Mouse (Mus musculus) neural tube, embryonic 13.5 days (tissue): ENCODE results near the gene Clec9a. TPM values are rescaled to one million over a fixed set of nuclear protein-coding genes. Genes with fewer than 3 reads are reported as not detected.

Source experiments
- ATAC-seq: fragments of 200-750 bp; cut with Nextera tagmentation; 2 replicates; pipeline ENCODE4 v1.8.0; 2017; ENCODE audit warnings: low read depth, mild to moderate bottlenecking, moderate TSS enrichment, moderate library complexity
- H3K27ac ChIP-seq: fragments of 300-500 bp; sonication (generic); replicated peaks from 2 replicates; pipeline ENCODE4 v1.5.1; 2015; ENCODE audit warnings: moderate library complexity, mild to moderate bottlenecking, inconsistent platforms
- H3K27me3 ChIP-seq: fragments of 300-500 bp; sonication (generic); 2 replicates; pipeline ENCODE4 v1.6.1; 2015; ENCODE audit warnings: mild to moderate bottlenecking, inconsistent platforms
- H3K36me3 ChIP-seq: fragments of 300-500 bp; sonication (generic); 2 replicates; pipeline ENCODE4 v1.6.1; 2015; ENCODE audit warnings: mild to moderate bottlenecking, inconsistent platforms
- H3K4me1 ChIP-seq: fragments of 300-500 bp; sonication (generic); replicated peaks from 2 replicates; pipeline ENCODE4 v1.6.1; 2015; ENCODE audit warnings: inconsistent platforms
- H3K4me2 ChIP-seq: fragments of 300-500 bp; sonication (generic); 2 replicates; pipeline ENCODE4 v1.6.1; 2015; ENCODE audit warnings: inconsistent platforms, mild to moderate bottlenecking, moderate library complexity
- H3K4me3 ChIP-seq: fragments of 300-500 bp; sonication (generic); 2 replicates; pipeline ENCODE4 v1.5.1; 2015; ENCODE audit warnings: mild to moderate bottlenecking, inconsistent platforms
- H3K9ac ChIP-seq: fragments of 300-500 bp; sonication (generic); 2 replicates; pipeline ENCODE4 v1.6.1; 2015; ENCODE audit warnings: moderate library complexity, mild to moderate bottlenecking, inconsistent platforms
- H3K9me3 ChIP-seq: fragments of 300-500 bp; sonication (generic); 2 replicates; pipeline ENCODE4 v1.6.1; 2016; ENCODE audit warnings: inconsistent platforms
- WGBS: fragments of 180-500 bp; shearing (Covaris S2); methylation state at CpG from one replicate; pipeline ENCODE4 v1.1.7; 2015; 5-methylcytosine and 5-hydroxymethylcytosine counted together
- polyA plus RNA-seq: library from polyadenylated mRNA; unstranded; fragments of >200 nt; fragmentation: Nextera tagmentation; extraction: Ambion mirVana; gene quantifications from 2 replicates; pipeline ENCODE4 v1.2.1, GENCODE M21; 2015

The Clec9a gene
- polyA plus RNA-seq: 0.25 and 0.26 TPM in 2 replicates

- H3K27ac ChIP-seq: no peak within 1 kb of the TSS
- WGBS: 86% methylated on average over 2 of the region's 2 CpGs
- no peak for ATAC-seq
- no peaks in the 10 kb centered on the region for H3K9me3 ChIP-seq
- no peak within 1 kb of the TSS for H3K4me2 ChIP-seq
- no peaks in the 10 kb centered on the region for H3K27me3 ChIP-seq
- no peaks in the 10 kb centered on the region for H3K4me1 ChIP-seq
- H3K9ac ChIP-seq: no peak within 1 kb of the TSS
- H3K36me3 ChIP-seq: no peaks in the 10 kb centered on the region
- H3K4me3 ChIP-seq: no peak within 1 kb of the TSS
Measured at GRCm38 (mm10) chr6:129408562-129408961, at the start of gene Clec9a. TSS of gene Clec9a (plus strand) at chr6:129408862.

GRCm38 (mm10) chr6:129359515-129359914 is 49.1 kb upstream of the Clec9a start:
- no peaks in the 10 kb centered on the region for H3K9me3 ChIP-seq
- WGBS: 89% methylated on average over 2 of the region's 2 CpGs
- no peaks in the 10 kb centered on the region for H3K36me3 ChIP-seq
- no peak overlapping the region for H3K9ac ChIP-seq
- no peak for ATAC-seq
- no peaks in the 10 kb centered on the region for H3K27me3 ChIP-seq
- no peak overlapping the region for H3K4me3 ChIP-seq
- H3K27ac ChIP-seq: no peak overlapping the region
- H3K4me1 ChIP-seq: no peaks in the 10 kb centered on the region
- H3K4me2 ChIP-seq: no peak overlapping the region

- no peaks in the 10 kb centered on the region for H3K27me3 ChIP-seq
- H3K9me3 ChIP-seq: no peaks in the 10 kb centered on the region
- H3K4me1 ChIP-seq: no peaks in the 10 kb centered on the region
- 18% methylated on average over 1 of the region's 1 CpGs for WGBS
- no peak overlapping the region for H3K9ac ChIP-seq
- H3K4me2 ChIP-seq: no peak overlapping the region
- ATAC-seq: no peak
- H3K4me3 ChIP-seq: no peak overlapping the region
- no peaks in the 10 kb centered on the region for H3K36me3 ChIP-seq
- no peak overlapping the region for H3K27ac ChIP-seq
Measured at GRCm38 (mm10) chr6:129363942-129364341, 44.7 kb upstream of the Clec9a start.

- H3K9me3 ChIP-seq: no peaks in the 10 kb centered on the region
- no peaks in the 10 kb centered on the region for H3K27me3 ChIP-seq
- H3K9ac ChIP-seq: no peak overlapping the region
- H3K27ac ChIP-seq: no peak overlapping the region
- H3K4me1 ChIP-seq: no peaks in the 10 kb centered on the region
- no peak overlapping the region for H3K4me2 ChIP-seq
- WGBS: 16% methylated on average over 6 of the region's 6 CpGs
- no peaks in the 10 kb centered on the region for H3K36me3 ChIP-seq
- H3K4me3 ChIP-seq: no peak overlapping the region
- ATAC-seq: peak; percentile 67
Measured at GRCm38 (mm10) chr6:129365959-129366359, 42.7 kb upstream of the Clec9a start.

- H3K27ac ChIP-seq: no peak overlapping the region
- no peak overlapping the region for H3K4me3 ChIP-seq
- no peaks in the 10 kb centered on the region for H3K27me3 ChIP-seq
- H3K4me2 ChIP-seq: no peak overlapping the region
- no peaks in the 10 kb centered on the region for H3K36me3 ChIP-seq
- H3K9ac ChIP-seq: no peak overlapping the region
- 74% methylated on average over 7 of the region's 7 CpGs for WGBS
- H3K9me3 ChIP-seq: no peaks in the 10 kb centered on the region
- ATAC-seq: no peak
- H3K4me1 ChIP-seq: no peaks in the 10 kb centered on the region
Measured at GRCm38 (mm10) chr6:129369374-129370132, 39.1 kb upstream of the Clec9a start.

GRCm38 (mm10) chr6:129374937-129375471 is 33.7 kb upstream of the Clec9a start:
- H3K4me1 ChIP-seq: no peaks in the 10 kb centered on the region
- H3K27me3 ChIP-seq: no peaks in the 10 kb centered on the region
- H3K9ac ChIP-seq: no peak overlapping the region
- 0 out of 2 replicates have a peak, but pooled peaks cover 6% of the 10 kb centered on the region for H3K9me3 ChIP-seq
- H3K4me3 ChIP-seq: no peak overlapping the region
- WGBS: 90% methylated on average over 2 of the region's 2 CpGs
- H3K36me3 ChIP-seq: no peaks in the 10 kb centered on the region
- no peak for ATAC-seq
- H3K27ac ChIP-seq: no peak overlapping the region
- no peak overlapping the region for H3K4me2 ChIP-seq

- 65% methylated on average over 4 of the region's 4 CpGs for WGBS
- H3K36me3 ChIP-seq: no peaks in the 10 kb centered on the region
Measured at GRCm38 (mm10) chr6:129380454-129380853, 28.2 kb upstream of the Clec9a start.

GRCm38 (mm10) chr6:129381736-129382135 is 26.9 kb upstream of the Clec9a start:
- ATAC-seq: no peak
- Histone ChIP-seq H3K4me1 (peaks cover 9% of the 10 kb centered on the region), H3K9ac (no peak overlapping the region), H3K27me3 (no peaks in the 10 kb centered on the region), H3K9me3 (no peaks in the 10 kb centered on the region), H3K4me3 (no peak overlapping the region), H3K36me3 (no peaks in the 10 kb centered on the region), H3K27ac (no peak overlapping the region), H3K4me2 (no peak overlapping the region)
- WGBS: 91% methylated on average over 1 of the region's 1 CpGs

More at GRCm38 (mm10) chr6:129380454-129380853, 28.2 kb upstream of the Clec9a start:
- Histone ChIP-seq H3K9me3 (0 out of 2 replicates have a peak, but pooled peaks cover 6% of the 10 kb centered on the region), H3K4me2 (no peak overlapping the region), H3K27me3 (no peaks in the 10 kb centered on the region), H3K4me1 (peaks cover 6% of the 10 kb centered on the region), H3K27ac (no peak overlapping the region), H3K9ac (no peak overlapping the region), H3K4me3 (no peak overlapping the region)
- ATAC-seq: no peak

GRCm38 (mm10) chr6:129383466-129383865 is 25.2 kb upstream of the Clec9a start:
- no peaks in the 10 kb centered on the region for H3K27me3 ChIP-seq
- no peak overlapping the region for H3K4me3 ChIP-seq
- no peaks in the 10 kb centered on the region for H3K9me3 ChIP-seq
- ATAC-seq: no peak
- H3K27ac ChIP-seq: no peak overlapping the region
- H3K9ac ChIP-seq: no peak overlapping the region
- H3K4me2 ChIP-seq: no peak overlapping the region
- no peaks in the 10 kb centered on the region for H3K36me3 ChIP-seq
- H3K4me1 ChIP-seq: peaks cover 9% of the 10 kb centered on the region
- WGBS: 80% methylated on average over 3 of the region's 3 CpGs

- H3K4me2 ChIP-seq: no peak overlapping the region
- no peak overlapping the region for H3K9ac ChIP-seq
- no peaks in the 10 kb centered on the region for H3K9me3 ChIP-seq
- H3K4me3 ChIP-seq: no peak overlapping the region
- H3K27ac ChIP-seq: no peak overlapping the region
- no peaks in the 10 kb centered on the region for H3K27me3 ChIP-seq
- no peak for ATAC-seq
- 50% methylated on average over 4 of the region's 4 CpGs for WGBS
- peaks cover 9% of the 10 kb centered on the region for H3K4me1 ChIP-seq
- H3K36me3 ChIP-seq: no peaks in the 10 kb centered on the region
Measured at GRCm38 (mm10) chr6:129385000-129385399, 23.7 kb upstream of the Clec9a start.

GRCm38 (mm10) chr6:129385774-129386173 is 22.9 kb upstream of the Clec9a start, which contains the start of gene Clec12b:
TSS of gene Clec12b (minus strand) at chr6:129385874.
- Histone ChIP-seq H3K36me3 (no peaks in the 10 kb centered on the region), H3K4me1 (peaks cover 9% of the 10 kb centered on the region), H3K27ac (no peak within 1 kb of the TSS), H3K9me3 (no peaks in the 10 kb centered on the region), H3K27me3 (no peaks in the 10 kb centered on the region), H3K9ac (no peak within 1 kb of the TSS), H3K4me2 (no peak within 1 kb of the TSS), H3K4me3 (no peak within 1 kb of the TSS)
- ATAC-seq: no peak
- WGBS: 75% methylated on average over 2 of the region's 2 CpGs

- H3K27ac ChIP-seq: no peak overlapping the region
- 44% methylated on average over 2 of the region's 2 CpGs for WGBS
Measured at GRCm38 (mm10) chr6:129393087-129393720, 15.5 kb upstream of the Clec9a start.

More at GRCm38 (mm10) chr6:129393087-129393720, 15.5 kb upstream of the Clec9a start:
- no peak overlapping the region for H3K4me2 ChIP-seq
- ATAC-seq: no peak
- no peaks in the 10 kb centered on the region for H3K9me3 ChIP-seq
- H3K4me1 ChIP-seq: no peaks in the 10 kb centered on the region
- H3K4me3 ChIP-seq: no peak overlapping the region
- H3K9ac ChIP-seq: no peak overlapping the region
- no peaks in the 10 kb centered on the region for H3K27me3 ChIP-seq
- no peaks in the 10 kb centered on the region for H3K36me3 ChIP-seq
